Mouse (Mus musculus) frontal cortex, postnatal 14 days (tissue): ENCODE results near the gene Gm16867.
"Not testable (repeated sequence)": the region's sequence is repeated elsewhere in the genome, so short reads cannot be mapped to it uniquely, and the experiment has no call there.

Experiments
- DNase-seq, 2 experiments: peaks; one replicate each; pipeline ENCODE4 v3.0.0; 2022; ENCODE audit warnings: low spot score in 2 of 2

Gene Gm16867

GRCm38 (mm10) chr14:69503174-69503573 is at the start of gene Gm16867:
Gene Gm16867, minus strand, starts transcription at chr14:69503362.
- not testable (repeated sequence) for DNase-seq

GRCm38 (mm10) chr14:69547310-69547709 is 44.1 kb upstream of the Gm16867 start:
- not testable (repeated sequence) for DNase-seq

GRCm38 (mm10) chr14:69545052-69545451 is 41.9 kb upstream of the Gm16867 start:
- DNase-seq: not testable (repeated sequence)

- not testable (repeated sequence) for DNase-seq
These were observed 40.9 kb upstream of the Gm16867 start for GRCm38 (mm10) chr14:69544033-69544432.

GRCm38 (mm10) chr14:69542695-69543094 is 39.5 kb upstream of the Gm16867 start:
- not testable (repeated sequence) for DNase-seq

- DNase-seq: not testable (repeated sequence)
These were observed 37.0 kb upstream of the Gm16867 start for GRCm38 (mm10) chr14:69540113-69540512.

GRCm38 (mm10) chr14:69536539-69536938 is 33.4 kb upstream of the Gm16867 start:
- not testable (repeated sequence) for DNase-seq

GRCm38 (mm10) chr14:69526202-69526601 is 23.0 kb upstream of the Gm16867 start:
- not testable (repeated sequence) for DNase-seq

- not testable (repeated sequence) for DNase-seq
These were observed 19.8 kb upstream of the Gm16867 start for GRCm38 (mm10) chr14:69523001-69523400.

- DNase-seq: not testable (repeated sequence)
These were observed 17.6 kb upstream of the Gm16867 start for GRCm38 (mm10) chr14:69520810-69521209.

- not testable (repeated sequence) for DNase-seq
These were observed 9.3 kb upstream of the Gm16867 start, which contains the start of gene Gm27179 for GRCm38 (mm10) chr14:69512449-69512848. Gene Gm27179, minus strand, starts transcription at chr14:69512549.

- not testable (repeated sequence) for DNase-seq
These were observed 3.8 kb upstream of the Gm16867 start for GRCm38 (mm10) chr14:69507000-69507399.

- DNase-seq: not testable (repeated sequence)
These were observed 567 bp downstream of the Gm16867 start for GRCm38 (mm10) chr14:69502440-69503150.

- DNase-seq: not testable (repeated sequence)
These were observed 6.9 kb downstream of the Gm16867 start for GRCm38 (mm10) chr14:69496259-69496658.

- not testable (repeated sequence) for DNase-seq
These were observed 8.2 kb downstream of the Gm16867 start for GRCm38 (mm10) chr14:69494946-69495345.

- DNase-seq: not testable (repeated sequence)
These were observed 8.6 kb downstream of the Gm16867 start for GRCm38 (mm10) chr14:69494522-69494921.

- not testable (repeated sequence) for DNase-seq
These were observed 15.2 kb downstream of the Gm16867 start for GRCm38 (mm10) chr14:69488001-69488400.

- not testable (repeated sequence) for DNase-seq
These were observed 17.6 kb downstream of the Gm16867 start for GRCm38 (mm10) chr14:69485466-69486135.

GRCm38 (mm10) chr14:69473941-69474646 is 29.1 kb downstream of the Gm16867 start:
- DNase-seq: not testable (repeated sequence)

- not testable (repeated sequence) for DNase-seq
These were observed 29.8 kb downstream of the Gm16867 start for GRCm38 (mm10) chr14:69473322-69473721.

- not testable (repeated sequence) for DNase-seq
These were observed 32.9 kb downstream of the Gm16867 start for GRCm38 (mm10) chr14:69470122-69470708.
